Mouse (Mus musculus) urinary bladder, postnatal 10 days (tissue): ENCODE measurements at regions not wholly inside any gene's neighbourhood (a gene's known extent, or its start where the extent isn't known, plus 50 kb on each side); places are given as distances from the start of the nearest gene placed in this dataset.

ENCODE experiments used
- DNase-seq: peaks from one replicate; pipeline ENCODE4 v3.0.0; 2022; ENCODE audit warnings: low spot score

DNA sequence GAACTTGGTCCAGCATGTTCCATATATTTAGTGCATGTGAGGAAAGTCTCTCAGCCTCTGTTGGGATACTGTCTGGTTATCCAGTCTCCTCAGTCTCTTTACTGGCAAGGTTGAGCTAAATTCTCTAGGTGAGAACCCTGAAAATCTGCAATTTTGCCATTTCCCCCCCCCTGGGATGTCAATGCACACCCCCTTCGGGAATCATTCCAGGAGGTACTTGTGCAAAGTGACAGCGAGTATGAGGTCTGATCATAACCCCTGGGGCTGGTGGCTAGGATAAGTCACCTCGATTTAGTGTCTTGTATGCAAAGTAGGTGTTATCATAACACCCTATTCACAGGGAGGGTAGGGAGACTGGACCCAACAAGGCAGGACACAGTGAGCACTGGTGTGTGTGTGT lies 148.3 kb upstream of the Irf2bp2 start:
- no peak for DNase-seq

- no peak for DNase-seq
Measured at GRCm38 (mm10) chr8:126741031-126741430, 147.2 kb upstream of the Irf2bp2 start.

GRCm38 (mm10) chr8:126739768-126740167 lies 146.0 kb upstream of the Irf2bp2 start:
- no peak for DNase-seq

- no peak for DNase-seq
Measured at GRCm38 (mm10) chr8:126737032-126737431, 143.2 kb upstream of the Irf2bp2 start.

DNA sequence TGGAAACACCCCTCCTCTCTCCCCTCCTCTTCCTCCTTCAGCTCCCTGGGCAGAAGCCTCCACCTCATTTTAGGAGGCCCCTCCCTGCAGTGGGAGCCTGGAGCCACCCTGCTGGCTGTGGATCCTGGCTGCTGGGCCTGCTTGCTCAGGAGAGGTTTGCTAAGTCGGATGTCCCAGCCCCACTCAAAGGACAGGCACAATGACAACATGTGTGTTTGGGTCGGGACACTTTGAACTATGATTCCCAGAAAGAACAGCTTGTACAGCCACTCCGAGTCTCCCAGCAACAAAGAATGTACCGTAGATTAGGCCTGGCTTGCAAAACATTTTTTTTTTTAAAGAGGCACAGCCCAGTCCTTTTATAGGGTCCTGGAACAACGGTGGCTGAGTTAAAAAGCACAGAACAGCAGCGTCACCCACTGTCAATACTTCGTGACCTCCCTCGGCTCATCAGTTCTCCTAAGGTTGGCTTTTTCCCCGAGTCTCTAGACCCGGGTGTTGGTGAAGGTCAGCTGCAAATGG lies 142.7 kb upstream of the Irf2bp2 start:
- no peak for DNase-seq

DNA sequence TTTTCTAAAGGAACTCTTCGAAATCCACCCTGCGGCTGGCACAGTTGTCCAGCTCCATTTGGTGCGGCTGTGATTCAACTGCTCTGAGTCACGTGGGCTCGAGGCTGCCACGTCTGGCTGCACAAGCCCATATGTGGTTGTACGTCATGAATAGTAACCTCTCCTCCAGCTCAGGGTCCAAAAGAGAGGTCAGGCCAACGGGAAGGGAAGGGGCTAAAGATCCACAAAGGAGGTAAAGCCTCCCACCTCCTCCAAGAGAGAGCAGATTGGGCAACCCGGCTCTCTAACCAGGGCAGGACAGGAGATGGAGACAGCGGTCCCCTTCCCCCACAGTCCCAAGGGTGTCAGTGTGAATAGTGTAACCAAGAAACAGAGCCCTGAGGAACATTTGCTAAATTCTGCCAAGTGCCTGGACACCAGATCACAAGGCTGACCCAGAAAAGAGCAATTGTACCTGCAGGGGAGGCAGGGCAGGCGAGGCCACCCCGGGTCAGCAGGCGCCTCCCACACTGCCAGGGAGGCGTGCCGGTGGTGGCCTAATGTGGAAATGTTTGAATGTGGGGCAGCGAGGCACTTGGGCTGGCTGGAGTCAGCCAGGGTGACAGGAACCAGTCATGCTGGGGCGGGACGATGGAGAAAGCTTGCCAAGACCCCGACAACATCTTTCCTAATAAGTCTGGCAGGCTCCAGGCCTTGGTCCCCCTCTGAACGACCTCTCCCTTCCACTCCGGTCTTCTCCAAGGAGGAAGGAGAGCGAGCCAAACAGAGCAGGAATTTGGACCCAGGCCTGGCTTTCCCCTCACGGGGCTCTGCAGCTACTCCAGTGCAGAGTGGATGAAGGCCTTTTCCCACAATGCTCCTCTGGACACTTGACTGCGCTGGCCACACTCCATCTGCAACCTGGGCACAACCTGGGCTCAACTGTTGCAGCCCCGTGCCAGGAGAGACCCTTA lies 142.0 kb upstream of the Irf2bp2 start:
- DNase-seq, result peak; percentile 62

DNA sequence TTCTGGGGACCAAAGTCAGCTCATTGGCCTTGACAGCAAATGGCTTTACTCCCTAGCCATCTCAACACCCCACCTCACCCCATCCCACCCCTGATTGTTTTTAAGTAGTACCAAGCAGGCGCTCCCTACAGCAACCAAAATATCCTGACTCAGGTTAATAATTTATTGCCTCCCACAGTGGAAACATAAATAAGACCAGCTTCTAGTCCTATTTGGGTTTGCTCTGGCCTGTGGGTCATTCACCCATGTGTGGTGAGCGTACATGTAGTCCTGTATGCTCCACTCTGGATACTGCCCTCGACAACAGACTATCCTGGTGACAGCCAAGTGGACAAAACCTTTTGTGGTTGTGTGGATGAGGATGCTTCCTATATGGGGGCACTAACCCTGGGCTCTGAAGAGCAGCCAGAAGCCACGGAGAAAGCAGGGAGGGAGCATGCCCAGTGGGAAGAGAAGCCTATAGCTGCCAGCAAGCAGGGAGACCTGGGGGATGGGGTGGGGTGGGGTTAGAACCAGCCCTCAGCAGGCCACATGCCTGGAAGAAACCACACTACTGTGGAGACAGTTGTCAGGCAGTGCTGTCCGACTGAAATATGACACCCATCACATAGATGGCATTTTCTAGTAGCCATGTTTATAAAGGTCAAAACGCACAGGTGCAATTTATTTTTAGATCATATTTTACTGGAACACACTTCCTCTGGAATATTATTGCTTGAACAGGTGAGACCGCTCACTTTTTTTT lies 141.1 kb upstream of the Irf2bp2 start:
- DNase-seq, result no peak

DNA sequence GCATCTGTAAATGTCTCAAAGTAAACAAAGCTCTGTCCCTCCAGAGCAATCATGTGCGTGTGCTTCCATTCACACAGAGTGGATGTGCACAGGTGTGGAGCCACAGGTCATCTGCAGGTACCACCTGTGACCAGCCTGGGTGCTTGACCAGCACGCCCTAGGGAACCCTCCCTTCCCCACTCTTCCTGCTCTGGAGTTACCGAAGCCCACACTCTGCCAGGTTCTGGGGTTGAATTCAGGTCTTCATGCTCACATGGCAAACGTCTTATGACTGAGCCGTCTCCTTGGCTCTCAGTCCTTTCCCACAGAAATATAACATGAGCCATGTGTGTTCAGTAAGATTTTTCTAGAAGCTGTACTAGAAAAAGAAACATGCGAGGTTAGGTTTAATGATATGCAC lies 140.0 kb upstream of the Irf2bp2 start:
- DNase-seq, result no peak

DNA sequence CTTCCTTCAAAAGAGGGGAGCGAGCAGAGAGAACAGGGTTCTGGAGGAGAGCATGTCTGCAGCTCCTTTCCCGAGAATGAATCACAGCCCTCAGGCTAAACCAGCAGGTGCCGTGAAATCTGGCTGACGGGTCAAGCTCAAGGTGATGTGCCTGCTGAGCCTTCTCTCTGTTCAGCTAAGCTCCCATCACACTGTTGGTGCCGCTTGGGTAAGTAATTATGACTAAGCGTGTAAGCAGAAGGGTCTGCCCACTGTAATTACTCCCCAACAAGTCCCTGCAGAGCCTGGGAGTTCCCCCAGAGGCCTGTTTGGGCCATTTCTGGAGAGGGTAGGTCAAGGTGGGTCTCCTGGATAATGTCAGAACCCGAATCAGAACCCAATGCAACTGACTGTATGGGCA lies 139.5 kb upstream of the Irf2bp2 start:
- no peak for DNase-seq

DNA sequence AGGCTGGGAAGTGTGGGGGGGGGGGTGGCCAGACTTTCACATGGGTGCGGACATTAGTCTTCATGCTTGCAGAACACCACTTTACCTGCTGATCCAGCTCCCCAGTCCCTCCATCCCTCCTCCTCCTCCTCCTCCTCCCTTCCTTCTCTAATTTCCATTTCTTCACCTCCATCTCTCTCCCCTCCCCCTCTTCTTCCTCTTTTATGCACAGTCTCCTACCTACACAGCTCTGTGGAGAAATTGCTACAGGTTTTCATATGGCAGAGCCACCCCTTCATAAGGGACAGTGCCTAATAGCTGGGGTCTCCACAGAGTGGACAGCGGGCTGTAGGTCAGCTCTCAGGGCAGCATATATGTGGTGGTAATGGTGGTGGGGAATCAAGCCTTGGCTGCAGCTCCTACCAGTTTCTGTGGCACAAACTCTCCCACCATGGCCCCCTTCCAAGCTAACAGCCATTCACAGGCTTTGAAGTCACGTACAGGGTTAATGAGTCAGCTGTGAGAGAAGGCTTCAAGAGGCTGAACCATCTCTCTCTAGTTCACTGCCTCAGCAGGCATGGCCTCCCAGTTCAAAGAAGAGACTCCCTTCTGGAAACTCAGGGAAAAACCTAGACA lies 136.3 kb upstream of the Irf2bp2 start:
- DNase-seq, result no peak

DNA sequence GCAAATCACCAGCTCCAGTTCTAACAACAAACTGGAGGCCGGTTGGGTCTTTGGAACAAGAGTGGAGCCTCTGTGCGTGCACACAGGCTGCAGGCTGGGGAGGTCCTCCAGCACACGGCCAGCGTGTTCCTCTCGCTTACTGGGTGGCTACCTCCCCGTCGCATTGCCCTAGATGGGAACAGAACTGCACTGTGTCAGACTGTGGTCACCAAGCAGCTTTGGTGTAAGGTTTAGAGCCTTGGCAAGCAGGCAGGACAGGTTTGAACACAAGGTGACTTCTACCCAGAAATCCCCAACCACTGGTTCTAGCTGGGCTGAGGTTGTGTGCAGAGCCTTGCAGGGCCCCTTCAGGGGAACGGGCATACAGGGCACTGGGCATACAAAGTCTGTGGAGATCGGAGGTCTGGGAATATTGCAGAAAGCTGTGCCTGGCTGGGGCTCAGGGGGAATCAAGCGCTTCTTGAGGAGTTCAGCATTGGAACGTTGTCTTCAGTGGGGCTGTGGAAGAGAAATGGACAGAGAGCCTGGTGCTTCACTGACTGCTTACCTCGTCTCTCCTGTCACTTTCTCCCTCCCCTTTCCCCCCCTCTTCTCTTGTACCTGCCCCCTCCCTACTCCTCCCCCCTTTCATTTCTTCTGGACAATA lies 135.3 kb upstream of the Irf2bp2 start:
- DNase-seq, result no peak

DNA sequence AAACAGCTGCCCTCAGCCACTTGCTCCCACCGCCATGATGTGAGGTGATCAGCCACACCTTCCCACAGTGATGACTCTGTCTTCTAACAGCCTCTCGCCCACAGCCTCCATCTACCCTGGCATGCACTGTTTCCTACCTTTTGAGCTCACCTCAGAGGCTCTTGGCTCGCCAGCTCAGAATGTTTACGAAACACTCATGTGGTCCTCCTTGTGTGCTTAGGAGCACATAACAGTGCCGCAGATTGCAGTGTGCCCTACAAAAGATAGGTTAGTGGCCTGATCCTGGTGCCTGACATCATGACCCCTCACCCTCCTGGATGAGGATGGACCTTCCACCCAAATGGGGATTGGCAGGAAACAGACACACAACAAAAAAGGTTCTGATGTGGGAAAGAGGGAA lies 134.3 kb upstream of the Irf2bp2 start:
- DNase-seq, result no peak

- DNase-seq, result no peak
Measured at GRCm38 (mm10) chr8:126727068-126727467, 133.3 kb upstream of the Irf2bp2 start.

DNA sequence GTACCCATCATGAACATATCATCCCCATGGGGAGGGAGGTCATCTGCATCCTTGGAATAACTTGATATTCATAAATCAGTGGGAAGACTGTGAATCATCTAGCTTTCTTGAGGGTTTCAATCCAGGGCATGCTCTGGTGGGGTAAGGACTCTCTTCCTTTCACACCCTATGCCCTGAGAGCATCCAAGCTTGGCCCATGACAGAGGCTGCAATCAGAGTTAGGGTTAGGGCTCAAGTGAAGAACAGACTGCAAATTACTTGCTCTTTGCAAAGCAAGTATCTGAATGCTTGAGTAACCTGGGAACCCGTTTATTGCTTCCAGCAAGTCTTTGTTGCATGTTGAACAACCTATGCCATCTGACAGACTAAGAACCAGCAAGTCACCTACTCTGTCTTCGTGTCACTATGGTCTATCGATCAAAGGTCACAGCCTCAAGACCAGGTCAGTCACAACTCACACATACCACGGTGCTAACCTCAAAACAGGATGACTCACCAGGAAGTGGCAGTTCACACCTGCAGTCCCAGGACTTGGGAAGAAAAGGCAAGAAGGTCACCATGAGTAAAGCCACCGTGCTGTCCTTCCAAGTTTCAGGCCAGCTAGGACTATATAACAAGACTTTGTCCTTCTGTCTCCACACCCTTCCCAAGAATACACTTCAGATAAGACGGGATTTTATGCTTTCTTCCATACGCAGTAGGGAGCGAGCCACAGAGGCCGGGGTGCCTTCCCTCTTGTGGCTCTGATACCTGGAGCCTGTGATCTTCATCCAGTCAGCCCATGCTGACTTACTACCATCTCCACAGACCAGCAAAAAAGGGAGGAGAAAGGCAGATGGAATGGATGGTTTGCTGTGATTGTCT lies 129.7 kb upstream of the Irf2bp2 start:
- no peak for DNase-seq

- DNase-seq, result no peak
Measured at GRCm38 (mm10) chr8:126721621-126722020, 127.8 kb upstream of the Irf2bp2 start.

DNA sequence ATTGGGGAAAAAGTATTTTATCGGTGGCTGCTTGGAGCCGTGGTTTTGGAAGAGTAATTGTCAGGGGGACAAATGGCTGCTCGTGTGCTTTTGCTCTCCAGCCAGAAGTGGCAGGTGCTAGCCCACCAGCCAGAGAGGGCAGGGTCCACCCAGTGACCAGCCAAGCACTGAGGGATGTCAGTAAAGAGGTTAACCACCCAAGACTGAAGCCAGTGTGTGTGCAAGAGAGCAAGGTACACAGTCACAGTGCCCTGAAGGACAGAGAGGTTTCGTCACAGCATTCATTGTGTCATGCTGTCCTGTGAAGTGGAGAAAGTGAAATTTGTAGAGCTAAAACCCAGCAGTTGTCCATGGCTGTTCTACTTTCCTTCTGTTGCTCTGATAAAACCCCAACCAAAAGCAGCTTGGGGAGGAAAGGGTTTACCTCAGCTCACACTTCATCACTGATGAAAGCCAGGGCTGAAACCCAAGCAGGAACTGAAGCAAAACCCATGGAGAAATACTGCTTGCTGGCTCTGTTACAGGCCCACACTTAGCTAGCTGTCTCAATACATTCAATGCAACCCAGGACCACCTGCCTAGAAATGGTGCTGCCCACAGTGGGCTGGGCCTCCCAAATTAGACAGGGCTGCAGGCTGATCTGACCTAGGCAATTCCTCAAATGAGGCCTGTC lies 126.8 kb upstream of the Irf2bp2 start:
- no peak for DNase-seq

DNA sequence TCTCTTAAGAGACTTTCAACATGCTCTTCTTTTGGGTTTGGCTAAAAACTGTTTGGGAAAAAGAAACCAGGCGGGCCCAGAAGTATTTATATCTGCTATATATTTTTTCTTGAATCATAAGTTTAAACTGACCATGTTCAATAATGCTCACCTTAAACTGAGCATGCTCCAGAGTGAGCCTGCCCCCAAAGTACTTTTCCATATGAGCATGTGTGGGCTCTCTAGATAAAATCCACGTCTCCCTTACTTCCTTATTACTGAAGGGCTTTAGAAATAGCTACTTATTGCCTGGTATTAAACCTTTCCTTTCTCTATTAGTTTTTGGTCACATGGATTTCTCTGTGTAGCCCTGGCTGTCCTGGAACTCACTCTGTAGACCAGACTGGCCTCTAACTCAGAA lies 126.0 kb upstream of the Irf2bp2 start:
- DNase-seq, result no peak

DNA sequence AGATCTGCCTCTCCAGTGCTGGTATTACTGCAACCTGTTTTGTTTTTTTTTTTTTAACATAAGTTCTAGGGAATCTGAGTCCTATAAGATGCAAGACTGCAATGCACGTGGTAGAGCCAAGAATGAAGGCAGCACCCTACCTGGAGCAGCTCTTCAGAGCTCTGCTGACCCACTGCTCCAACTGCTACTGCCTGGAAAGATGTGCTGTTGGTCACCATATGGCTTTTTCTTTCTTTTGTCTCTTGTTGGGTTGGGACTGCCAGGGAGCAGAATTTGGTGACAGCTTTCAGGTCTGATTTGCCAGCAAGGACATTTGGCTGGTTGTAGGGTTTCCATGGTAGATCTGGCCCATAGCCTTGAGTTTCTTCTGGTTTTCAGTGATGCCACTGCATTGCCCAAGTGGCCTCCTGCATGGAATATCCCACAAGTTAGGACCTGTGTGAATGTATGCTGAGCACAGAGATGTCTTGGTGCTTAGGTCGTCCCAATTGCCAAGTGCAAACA lies 123.9 kb upstream of the Irf2bp2 start:
- DNase-seq, result no peak

GRCm38 (mm10) chr8:126715666-126716065 lies 121.9 kb upstream of the Irf2bp2 start:
- DNase-seq, result no peak

DNA sequence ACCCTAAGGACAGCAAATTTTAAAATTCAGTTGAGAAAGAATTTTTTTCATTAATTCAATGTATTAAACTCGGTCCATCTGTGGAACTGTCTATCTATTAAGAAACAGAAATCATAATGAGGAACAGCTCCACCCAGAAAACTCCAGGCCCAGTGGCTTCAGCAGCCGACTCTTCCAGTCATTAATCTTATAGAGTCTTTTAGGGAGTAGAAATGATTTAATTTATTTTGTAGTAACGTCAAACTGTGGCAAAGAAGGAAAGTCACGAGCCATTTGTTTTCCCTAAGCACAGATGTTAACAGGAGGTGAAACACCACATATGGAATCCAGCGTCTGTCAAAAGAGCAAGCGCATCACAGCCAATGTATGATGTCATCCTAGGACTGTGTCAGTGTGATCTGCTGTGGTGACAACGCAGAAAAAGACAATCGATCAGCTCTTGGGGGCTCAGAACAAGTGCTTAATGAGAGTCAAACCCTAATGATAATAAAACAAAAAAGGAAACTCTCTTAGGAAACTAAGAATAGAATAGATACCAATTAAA lies 119.9 kb upstream of the Irf2bp2 start:
- DNase-seq, result no peak
